Mouse (Mus musculus) C2C12 (cell line): ENCODE results near the gene Camta1.

Experiments
- CEBPB ChIP-seq: IDR thresholded peaks from one replicate; pipeline ENCODE4 v1.6.1; 2011; ENCODE audit warnings: low read depth, mild to moderate bottlenecking, control low read depth, moderate library complexity
- CTCF ChIP-seq: IDR thresholded peaks from one replicate; pipeline ENCODE4 v1.5.1; 2011; ENCODE audit not compliant: control insufficient read depth, insufficient read depth, insufficient read length
- FOSL1 ChIP-seq: IDR thresholded peaks from one replicate; pipeline ENCODE4 v1.8.0; 2011; ENCODE audit warnings: mild to moderate bottlenecking, low read length; ENCODE audit not compliant: poor library complexity, insufficient read depth, severe bottlenecking
- MYOD1 ChIP-seq: IDR thresholded peaks from one replicate; pipeline ENCODE4 v1.6.1; 2011; ENCODE audit warnings: low read depth; ENCODE audit not compliant: control insufficient read depth, insufficient read length
- MYOG ChIP-seq: IDR thresholded peaks from one replicate; pipeline ENCODE4 v1.6.1; 2011; ENCODE audit not compliant: control insufficient read depth, insufficient read length; ENCODE audit errors: extremely low read depth
- USF1 ChIP-seq: IDR thresholded peaks from one replicate; pipeline ENCODE4 v1.6.1; 2011; ENCODE audit warnings: low read depth, mild to moderate bottlenecking, control low read depth, moderate library complexity

DNA sequence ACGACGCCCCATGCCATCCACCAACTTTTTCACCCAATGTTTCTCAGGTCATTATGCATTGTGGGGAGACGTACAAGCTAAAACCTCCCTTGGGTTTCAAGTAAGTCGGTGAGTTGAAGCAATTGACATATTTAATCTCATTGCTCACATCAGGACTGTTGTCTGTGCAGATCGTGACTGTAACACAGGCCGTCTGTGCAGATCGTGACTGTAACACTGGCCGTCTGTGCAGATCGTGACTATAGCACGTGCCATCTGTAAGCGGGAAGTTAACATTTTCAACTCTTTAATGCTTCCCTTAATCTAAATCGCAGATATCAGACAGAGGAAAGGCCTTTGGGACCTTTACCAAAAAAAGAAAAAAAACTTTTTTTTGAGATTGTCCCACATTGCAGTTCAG is 947.9 kb downstream of the Camta1 start:
- no peak for TF ChIP-seq USF1
- no peak for TF ChIP-seq CTCF
- TF ChIP-seq CEBPB = no peak
- no peak for TF ChIP-seq FOSL1
- TF ChIP-seq MYOD1 = no peak
- TF ChIP-seq MYOG = no peak
